Mouse (Mus musculus): ENCODE results near the gene Polr2j. TPM values are rescaled to one million over a fixed set of nuclear protein-coding genes. Genes with fewer than 3 reads are reported as not detected.
A peak's percentile ranks its signal among the peaks of the same experiment; 100 is the strongest.

The Polr2j gene
- total RNA-seq (2022) = 10 to 100 TPM; 63.7 to 80.3 (median 70.5) TPM

GRCm38 (mm10) chr5:136115891-136116783 is at the start of gene Polr2j:
Polr2j (plus strand) TSS chr5:136116631.
- DNase-seq (ENCODE audit: low spot score in 2 of 2) = peak; percentile 93 to 98

- DNase-seq (ENCODE audit: low spot score in 2 of 2) = no peak
Measured at GRCm38 (mm10) chr5:136069411-136069810, 47.0 kb upstream of the Polr2j start.

GRCm38 (mm10) chr5:136073051-136073450 is 43.4 kb upstream of the Polr2j start:
- no peak for DNase-seq (ENCODE audit: low spot score in 2 of 2)

GRCm38 (mm10) chr5:136073526-136073925 is 42.9 kb upstream of the Polr2j start:
- DNase-seq (ENCODE audit: low spot score in 2 of 2) = no peak

GRCm38 (mm10) chr5:136075076-136075475 is 41.4 kb upstream of the Polr2j start:
- no peak for DNase-seq (ENCODE audit: low spot score in 2 of 2)

GRCm38 (mm10) chr5:136076284-136076683 is 40.1 kb upstream of the Polr2j start:
- no peak for DNase-seq (ENCODE audit: low spot score in 2 of 2)

- no peak for DNase-seq (ENCODE audit: low spot score in 2 of 2)
Measured at GRCm38 (mm10) chr5:136077001-136077550, 39.4 kb upstream of the Polr2j start.

- no peak for DNase-seq (ENCODE audit: low spot score in 2 of 2)
Measured at GRCm38 (mm10) chr5:136078136-136078535, 38.3 kb upstream of the Polr2j start.

- DNase-seq (ENCODE audit: low spot score in 2 of 2) = no peak
Measured at GRCm38 (mm10) chr5:136082345-136082744, 34.1 kb upstream of the Polr2j start.

- peak; percentile 87 to 90 for DNase-seq (ENCODE audit: low spot score in 2 of 2)
Measured at GRCm38 (mm10) chr5:136083669-136084107, 32.7 kb upstream of the Polr2j start, which contains the start of gene Rasa4. Rasa4 (plus strand) TSS chr5:136083916.

- no peak for DNase-seq (ENCODE audit: low spot score in 2 of 2)
Measured at GRCm38 (mm10) chr5:136084144-136084881, 32.1 kb upstream of the Polr2j start.

- no peak for DNase-seq (ENCODE audit: low spot score in 2 of 2)
Measured at GRCm38 (mm10) chr5:136084891-136085651, 31.4 kb upstream of the Polr2j start.

GRCm38 (mm10) chr5:136086290-136086689 is 30.1 kb upstream of the Polr2j start:
- DNase-seq (ENCODE audit: low spot score in 2 of 2) = no peak

- DNase-seq (ENCODE audit: low spot score in 2 of 2) = no peak
Measured at GRCm38 (mm10) chr5:136088821-136089575, 27.4 kb upstream of the Polr2j start.

GRCm38 (mm10) chr5:136091927-136092326 is 24.5 kb upstream of the Polr2j start:
- no peak for DNase-seq (ENCODE audit: low spot score in 2 of 2)

- no peak for DNase-seq (ENCODE audit: low spot score in 2 of 2)
Measured at GRCm38 (mm10) chr5:136094249-136095010, 22.0 kb upstream of the Polr2j start.

GRCm38 (mm10) chr5:136095089-136095488 is 21.3 kb upstream of the Polr2j start:
- DNase-seq (ENCODE audit: low spot score in 2 of 2) = no peak

GRCm38 (mm10) chr5:136098536-136098935 is 17.9 kb upstream of the Polr2j start:
- DNase-seq (ENCODE audit: low spot score in 2 of 2) = no peak

GRCm38 (mm10) chr5:136102099-136102820 is 14.2 kb upstream of the Polr2j start:
- peak in 1 of 2 experiments; percentile 67 for DNase-seq (ENCODE audit: low spot score in 2 of 2)

Data from layer of hippocampus, adult 8-10 months (tissue).